Mouse (Mus musculus) lung, postnatal 0 days (tissue): ENCODE data around the gene Gm49673. TPM values are rescaled to one million over a fixed set of nuclear protein-coding genes. Genes with fewer than 3 reads are reported as not detected.
"Not testable (repeated sequence)": the region's sequence is repeated elsewhere in the genome, so short reads cannot be mapped to it uniquely, and the experiment has no call there.

ENCODE experiments used
- ATAC-seq: fragments of 200-750 bp; cut with Nextera tagmentation; 2 replicates; pipeline ENCODE4 v1.8.0; 2017; ENCODE audit warnings: moderate library complexity
- DNase-seq: peaks from one replicate; pipeline ENCODE4 v3.0.0-alpha.2; 2016; ENCODE audit warnings: low spot score
- H3K27ac ChIP-seq: fragments of 300-500 bp; sonication (generic); 2 replicates; pipeline ENCODE4 v1.5.1; 2014; ENCODE audit warnings: antibody characterized with exemption, mild to moderate bottlenecking, low read length, mixed read lengths
- H3K27me3 ChIP-seq: fragments of 300-500 bp; sonication (generic); replicated peaks from 2 replicates; pipeline ENCODE4 v1.6.1; 2014; ENCODE audit warnings: low read length, mixed read lengths; ENCODE audit not compliant: insufficient read depth
- H3K36me3 ChIP-seq: fragments of 300-500 bp; sonication (generic); 2 replicates; pipeline ENCODE4 v1.6.1; 2014; ENCODE audit warnings: low read length, mixed read lengths; ENCODE audit not compliant: insufficient read depth
- H3K4me1 ChIP-seq: fragments of 300-500 bp; sonication (generic); 2 replicates; pipeline ENCODE4 v1.6.1; 2014; ENCODE audit warnings: antibody characterized with exemption, low read depth, low read length, mixed read lengths; ENCODE audit not compliant: insufficient read depth
- H3K4me2 ChIP-seq: fragments of 300-500 bp; sonication (generic); replicated peaks from 2 replicates; pipeline ENCODE4 v1.6.1; 2014; ENCODE audit warnings: low read depth, mild to moderate bottlenecking, low read length, moderate library complexity, mixed read lengths
- H3K4me3 ChIP-seq: fragments of 300-500 bp; sonication (generic); 2 replicates; pipeline ENCODE4 v1.5.1; 2014; ENCODE audit warnings: low read depth, low read length
- H3K9ac ChIP-seq: fragments of 300-500 bp; sonication (generic); replicated peaks from 2 replicates; pipeline ENCODE4 v1.6.1; 2014; ENCODE audit warnings: low read depth, mild to moderate bottlenecking
- H3K9me3 ChIP-seq: fragments of 300-500 bp; sonication (generic); 2 replicates; pipeline ENCODE4 v1.6.1; 2016; ENCODE audit warnings: low read length, mixed read lengths
- CTCF ChIP-seq: IDR thresholded peaks from 2 replicates; pipeline ENCODE4 v1.5.1; 2016; ENCODE audit warnings: antibody characterized with exemption, mild to moderate bottlenecking
- EP300 ChIP-seq: IDR thresholded peaks from 2 replicates; pipeline ENCODE4 v1.6.1; 2016; ENCODE audit warnings: antibody characterized with exemption, mild to moderate bottlenecking, control low read depth
- WGBS: fragments of 180-500 bp; shearing (Covaris S2); extraction: QIAGEN DNeasy Blood & Tissue Kit; methylation state at CpG from one replicate; pipeline ENCODE4 v1.1.7; 2014; 5-methylcytosine and 5-hydroxymethylcytosine counted together
- polyA plus RNA-seq: library from polyadenylated mRNA; unstranded; fragments of >200 nt; fragmentation: Nextera tagmentation; extraction: Ambion mirVana; gene quantifications from 2 replicates; pipeline ENCODE4 v1.2.1, GENCODE M21; 2015

Gm49673 gene
- 0.13 and 0.50 TPM in 2 replicates for polyA plus RNA-seq

DNA sequence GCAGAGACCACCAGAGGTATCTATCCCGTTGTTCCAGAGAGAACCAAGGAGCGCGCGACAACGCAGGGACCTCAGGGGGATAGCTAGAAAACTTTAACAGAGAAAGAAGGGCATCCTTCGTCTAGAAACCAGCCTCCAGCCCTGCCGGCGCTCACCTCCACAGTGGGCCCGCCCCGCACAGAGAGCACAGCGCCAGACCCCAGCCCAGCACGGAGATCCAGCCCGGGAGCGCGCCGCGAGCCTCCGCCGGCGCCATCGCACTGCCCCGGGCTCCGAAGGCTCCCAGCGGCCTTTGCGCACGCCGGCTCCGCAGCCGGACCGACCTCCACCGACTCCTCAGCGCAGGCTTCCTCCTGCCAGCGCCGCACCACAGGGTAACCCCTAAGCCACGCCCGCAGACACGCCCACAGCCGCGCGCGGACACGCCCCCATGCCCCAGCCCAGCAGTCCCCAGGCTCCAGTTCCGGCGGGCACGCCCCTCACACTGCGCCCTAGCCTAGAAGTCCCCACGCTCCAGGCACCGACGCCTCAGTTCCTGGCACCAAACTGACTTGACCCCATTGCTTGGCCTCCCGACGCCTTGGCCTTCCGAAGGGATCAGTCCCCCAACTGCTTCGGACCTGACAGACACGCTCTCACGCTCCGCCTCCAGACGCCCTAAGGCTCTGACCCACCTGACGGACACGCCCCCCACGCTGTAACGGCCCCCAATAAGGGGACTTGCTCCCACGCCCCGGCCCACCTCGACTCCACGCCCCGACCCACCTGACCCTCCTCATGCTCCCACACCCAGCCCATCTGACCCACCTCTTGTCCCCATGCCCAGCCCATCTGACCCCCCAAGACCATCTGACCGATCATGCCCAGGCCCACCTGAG is at the start of gene Gm49673, which contains the start of gene Rnaset2a:
Gm49673 (minus strand) TSS at position 350 of the 878 bp plus-strand sequence.
Rnaset2a (minus strand) TSS at position 659 of the 878 bp plus-strand sequence.
- not testable (repeated sequence) for H3K9me3 ChIP-seq, H3K4me1 ChIP-seq, H3K27ac ChIP-seq, H3K36me3 ChIP-seq, H3K27me3 ChIP-seq
- 0% methylated on average over 32 of the region's 67 CpGs for WGBS
- peak; percentile 98 for ATAC-seq
- H3K4me3 ChIP-seq, result peak within 1 kb of the TSS; percentile 51
- DNase-seq, result peak; percentile 7
- peak within 1 kb of the TSS; percentile 48 for H3K4me2 ChIP-seq
- H3K9ac ChIP-seq, result 0 out of 2 replicates have a peak within 1 kb of the TSS, but pooled peaks have one; percentile 44

DNA sequence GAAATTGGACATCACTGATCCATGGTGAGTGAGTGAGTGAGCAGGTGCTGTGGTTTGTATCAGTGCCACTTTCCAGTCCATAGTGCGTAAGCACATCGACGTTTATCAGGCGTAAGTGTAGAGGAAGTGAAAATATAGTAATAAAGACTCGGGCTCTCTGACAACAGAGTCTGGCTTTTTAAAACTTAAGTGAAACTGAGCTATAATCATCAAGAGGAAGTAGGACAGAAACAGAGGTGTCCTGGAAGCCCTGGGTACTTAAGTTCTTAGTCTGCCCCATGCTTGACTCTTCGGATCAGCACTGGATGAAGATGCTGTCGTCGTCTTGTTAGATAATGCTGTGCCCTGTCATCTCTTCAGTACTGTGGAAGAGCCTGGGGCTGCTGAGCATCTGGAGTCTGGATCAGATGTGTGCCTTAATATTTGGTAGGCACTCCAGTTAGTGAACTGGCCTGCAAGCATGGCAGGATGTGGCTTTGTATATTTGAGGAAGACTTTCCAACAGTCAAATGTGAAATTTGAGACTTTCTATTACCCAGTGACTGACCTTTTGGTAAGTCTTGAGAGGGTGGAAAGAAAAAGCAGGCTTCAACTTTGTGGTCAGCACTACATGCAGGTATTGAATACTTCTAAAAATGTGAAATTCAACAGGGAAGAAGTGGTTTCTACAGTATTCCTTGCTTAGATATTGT is 48.2 kb upstream of the Gm49673 start:
- Histone ChIP-seq H3K4me1 (no peaks in the 10 kb centered on the region), H3K4me2 (no peak overlapping the region), H3K36me3 (peaks cover 16% of the 10 kb centered on the region; the same call in 1 of the 2 replicates), H3K9ac (no peak overlapping the region), H3K9me3 (no peaks in the 10 kb centered on the region), H3K27ac (no peak overlapping the region), H3K27me3 (no peaks in the 10 kb centered on the region), H3K4me3 (no peak overlapping the region)
- DNase-seq (peak; percentile 10), ATAC-seq (no peak)
- TF ChIP-seq EP300 (no peak), CTCF (no peak)
- 85% methylated on average over 8 of the region's 8 CpGs for WGBS

DNA sequence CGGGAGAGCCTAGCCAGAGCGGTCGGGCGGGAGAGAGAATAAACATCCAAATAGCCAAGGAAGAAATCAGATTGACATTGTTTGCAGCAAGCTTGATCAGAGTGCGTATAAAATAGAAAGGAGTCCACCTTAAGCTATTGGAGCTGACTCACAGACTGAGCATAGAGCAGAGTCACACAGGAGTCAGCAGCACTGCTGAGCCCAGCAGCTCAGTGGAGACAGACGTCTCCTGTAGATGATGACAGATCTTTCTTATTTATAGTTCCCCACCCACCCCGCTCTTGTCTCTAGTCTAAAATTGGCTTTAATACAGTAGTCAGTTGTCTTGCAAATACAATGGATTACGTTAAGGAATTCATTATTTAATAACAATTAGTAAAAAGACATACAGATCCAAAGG is 46.1 kb upstream of the Gm49673 start:
- H3K9me3 ChIP-seq, result no peaks in the 10 kb centered on the region
- no peak for TF ChIP-seq EP300
- TF ChIP-seq CTCF, result no peak
- peaks cover 31% of the 10 kb centered on the region; the same call in 1 of the 2 replicates for H3K36me3 ChIP-seq
- H3K4me2 ChIP-seq, result no peak overlapping the region
- DNase-seq (no peak), ATAC-seq (no peak)
- 79% methylated on average over 8 of the region's 8 CpGs for WGBS
- H3K27ac ChIP-seq, result no peak overlapping the region
- no peak overlapping the region for H3K4me3 ChIP-seq
- no peaks in the 10 kb centered on the region for H3K4me1 ChIP-seq
- no peak overlapping the region for H3K9ac ChIP-seq
- no peaks in the 10 kb centered on the region for H3K27me3 ChIP-seq

DNA sequence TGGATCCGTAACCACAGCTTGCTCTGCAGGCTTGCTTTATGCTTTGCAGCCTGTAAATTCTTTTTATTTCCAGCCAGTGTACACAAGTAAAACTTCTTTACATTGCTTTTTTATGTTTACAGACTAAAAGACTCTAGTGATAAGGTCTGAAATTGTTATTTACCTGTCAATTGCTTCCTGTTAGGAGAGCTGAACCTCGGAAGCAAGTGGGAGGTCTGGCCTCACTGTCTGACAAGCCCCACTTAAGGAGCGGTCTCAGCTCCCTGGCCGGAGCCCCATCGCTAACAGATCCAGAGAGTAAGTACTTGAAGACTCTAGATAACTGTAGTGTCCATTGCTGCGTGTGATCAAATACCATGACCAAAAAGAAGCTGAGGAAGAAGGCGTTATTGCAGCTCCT is 36.6 kb upstream of the Gm49673 start:
- Histone ChIP-seq H3K27me3 (no peaks in the 10 kb centered on the region), H3K4me3 (no peak overlapping the region), H3K4me2 (no peak overlapping the region), H3K4me1 (no peaks in the 10 kb centered on the region), H3K9ac (no peak overlapping the region), H3K9me3 (no peaks in the 10 kb centered on the region), H3K27ac (no peak overlapping the region), H3K36me3 (peaks cover 34% of the 10 kb centered on the region; the same call in 1 of the 2 replicates)
- TF ChIP-seq CTCF (no peak), EP300 (no peak)
- no peak for DNase-seq
- no peak for ATAC-seq
- WGBS, result 62% methylated on average over 7 of the region's 7 CpGs

DNA sequence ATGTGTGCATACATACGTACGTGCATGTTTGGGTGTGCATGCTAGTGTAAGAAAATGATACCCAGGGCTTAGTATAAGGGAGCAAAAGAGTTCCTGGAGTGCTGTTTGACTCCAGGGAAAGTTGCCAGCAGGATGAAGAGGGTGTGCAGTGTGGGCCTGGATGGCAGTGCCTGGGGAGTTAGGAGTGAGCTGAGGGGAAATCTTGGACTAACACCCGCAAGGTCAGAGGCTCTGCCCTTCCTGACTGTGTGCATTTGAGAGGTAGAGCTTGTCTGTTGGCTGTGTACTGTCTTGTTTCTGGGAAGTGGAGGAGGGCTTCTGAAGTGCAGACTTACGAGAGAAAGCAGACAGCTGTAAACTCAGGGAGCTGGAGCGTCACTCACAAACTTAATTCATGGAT is 36.2 kb upstream of the Gm49673 start:
- no peaks in the 10 kb centered on the region for H3K9me3 ChIP-seq
- no peak overlapping the region for H3K4me2 ChIP-seq
- no peaks in the 10 kb centered on the region for H3K4me1 ChIP-seq
- TF ChIP-seq EP300 (no peak), CTCF (no peak)
- no peak overlapping the region for H3K9ac ChIP-seq
- no peak overlapping the region for H3K4me3 ChIP-seq
- peaks cover 30% of the 10 kb centered on the region; the same call in 1 of the 2 replicates for H3K36me3 ChIP-seq
- 66% methylated on average over 5 of the region's 5 CpGs for WGBS
- DNase-seq, result no peak
- no peak overlapping the region for H3K27ac ChIP-seq
- no peak for ATAC-seq
- no peaks in the 10 kb centered on the region for H3K27me3 ChIP-seq

DNA sequence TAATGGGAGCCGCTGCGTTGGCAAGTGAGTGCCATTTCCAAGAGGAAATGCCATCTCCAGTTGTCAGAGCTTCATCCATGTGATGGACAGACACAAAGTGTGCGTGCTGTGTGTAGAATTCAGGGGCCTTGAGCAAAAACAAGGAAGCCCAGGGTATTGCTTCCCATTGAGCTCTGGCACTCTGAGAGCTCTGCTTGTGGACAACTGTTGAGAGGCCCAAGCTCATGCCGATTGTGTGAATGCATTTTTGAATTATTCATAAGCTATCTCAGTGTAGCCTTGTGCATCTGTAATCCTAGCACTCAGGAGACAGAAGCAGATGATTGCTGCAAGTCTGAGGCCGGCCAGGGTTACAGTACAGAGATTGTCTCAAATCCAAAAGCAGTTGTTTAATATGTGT is 29.5 kb upstream of the Gm49673 start:
- H3K9me3 ChIP-seq, result no peaks in the 10 kb centered on the region
- ATAC-seq (no peak), DNase-seq (no peak)
- H3K4me2 ChIP-seq, result no peak overlapping the region
- TF ChIP-seq CTCF (no peak), EP300 (no peak)
- H3K36me3 ChIP-seq, result peaks cover 24% of the 10 kb centered on the region; the same call in 1 of the 2 replicates
- H3K27ac ChIP-seq, result no peak overlapping the region
- WGBS, result 94% methylated on average over 5 of the region's 5 CpGs
- H3K9ac ChIP-seq, result no peak overlapping the region
- no peaks in the 10 kb centered on the region for H3K27me3 ChIP-seq
- H3K4me3 ChIP-seq, result no peak overlapping the region
- no peaks in the 10 kb centered on the region for H3K4me1 ChIP-seq
